Mouse (Mus musculus) heart, postnatal 0 days (tissue): ENCODE measurements around the gene Mastl. TPM values are rescaled to one million over a fixed set of nuclear protein-coding genes. Genes with fewer than 3 reads are reported as not detected.

ENCODE experiments used
- ATAC-seq: fragments of 200-750 bp; cut with Nextera tagmentation; 2 replicates; pipeline ENCODE4 v1.8.0; 2017; ENCODE audit warnings: low read depth, moderate number of reproducible peaks, moderate library complexity; ENCODE audit not compliant: insufficient read depth
- DNase-seq: peaks from one replicate; pipeline ENCODE4 v3.0.0-alpha.2; 2016; ENCODE audit warnings: low spot score
- H3K27ac ChIP-seq: fragments of 300-500 bp; sonication (generic); 2 replicates; pipeline ENCODE4 v1.5.1; 2014; ENCODE audit warnings: low read depth, mild to moderate bottlenecking
- H3K27me3 ChIP-seq: fragments of 300-500 bp; sonication (generic); 2 replicates; pipeline ENCODE4 v1.6.1; 2014; ENCODE audit warnings: low read length, mixed read lengths; ENCODE audit not compliant: control insufficient read depth, insufficient read depth
- H3K36me3 ChIP-seq: fragments of 300-500 bp; sonication (generic); replicated peaks from 2 replicates; pipeline ENCODE4 v1.6.1; 2014; ENCODE audit warnings: low read length, mixed read lengths; ENCODE audit not compliant: control insufficient read depth, insufficient read depth
- H3K4me1 ChIP-seq: fragments of 300-500 bp; sonication (generic); 2 replicates; pipeline ENCODE4 v1.6.1; 2014; ENCODE audit warnings: antibody characterized with exemption; ENCODE audit not compliant: control insufficient read depth, insufficient read depth
- H3K4me2 ChIP-seq: fragments of 300-500 bp; sonication (generic); 2 replicates; pipeline ENCODE4 v1.6.1; 2014; ENCODE audit warnings: low read depth, mild to moderate bottlenecking, low read length, moderate library complexity
- H3K4me3 ChIP-seq: fragments of 300-500 bp; sonication (generic); 2 replicates; pipeline ENCODE4 v1.5.1; 2014; ENCODE audit warnings: low read depth, low read length
- H3K9ac ChIP-seq: fragments of 300-500 bp; sonication (generic); replicated peaks from 2 replicates; pipeline ENCODE4 v1.6.1; 2014; ENCODE audit warnings: low read depth, low read length, mixed read lengths
- H3K9me3 ChIP-seq: fragments of 300-500 bp; sonication (generic); replicated peaks from 2 replicates; pipeline ENCODE4 v1.6.1; 2016; ENCODE audit warnings: low read length; ENCODE audit not compliant: control insufficient read depth
- CTCF ChIP-seq: IDR thresholded peaks from 2 replicates; pipeline ENCODE4 v1.5.1; 2016; ENCODE audit warnings: antibody characterized with exemption, control low read depth, low read depth
- EP300 ChIP-seq: IDR thresholded peaks from 2 replicates; pipeline ENCODE4 v1.6.1; 2016; ENCODE audit warnings: antibody characterized with exemption, low read depth
- WGBS: fragments of 180-500 bp; shearing (Covaris S2); extraction: QIAGEN DNeasy Blood & Tissue Kit; methylation state at CpG from one replicate; pipeline ENCODE4 v1.1.7; 2014; 5-methylcytosine and 5-hydroxymethylcytosine counted together
- polyA plus RNA-seq: library from polyadenylated mRNA; unstranded; fragments of >200 nt; fragmentation: Nextera tagmentation; extraction: Ambion mirVana; gene quantifications from 2 replicates; pipeline ENCODE4 v1.2.1, GENCODE M21; 2015
- total RNA-seq: library from RNA; depleted of rRNA; stranded (reverse); fragments of >200 nt; gene quantifications from 2 replicates; pipeline ENCODE4 v1.2.3, GENCODE M21; 2014; ENCODE audit warnings: low replicate concordance; rRNA removed

Mastl gene
- total and polyA plus RNA-seq, 2 experiments from 2014 or later, result 3.4 to 4.9 TPM

DNA sequence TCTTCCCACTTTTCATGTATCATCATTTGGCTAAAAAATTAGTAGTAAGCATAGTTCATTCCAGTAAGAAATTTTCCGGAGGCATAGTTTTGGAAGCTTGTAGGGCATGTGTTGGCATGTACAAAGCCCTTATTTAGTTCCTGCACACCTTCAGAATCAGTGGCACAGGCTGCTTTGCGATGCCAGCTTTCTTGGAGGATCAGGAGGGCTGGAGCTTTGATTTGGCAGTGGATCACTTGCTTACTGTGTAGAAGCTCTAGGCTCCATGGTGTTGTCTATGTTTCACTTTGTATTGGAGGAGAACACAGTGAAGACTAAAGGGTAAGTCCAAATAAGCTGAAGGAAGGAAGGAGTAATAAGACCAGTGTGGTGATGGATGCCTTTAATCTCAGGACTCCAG lies 85.3 kb downstream of the Mastl start:
- H3K9me3 ChIP-seq, result no peaks in the 10 kb centered on the region
- WGBS, result 94% methylated on average over 2 of the region's 2 CpGs
- H3K9ac ChIP-seq, result no peak overlapping the region
- H3K27me3 ChIP-seq, result no peaks in the 10 kb centered on the region
- H3K36me3 ChIP-seq, result no peaks in the 10 kb centered on the region; the same call in 1 of the 2 replicates
- H3K27ac ChIP-seq, result no peak overlapping the region
- no peak overlapping the region for H3K4me2 ChIP-seq
- ATAC-seq (no peak), DNase-seq (no peak)
- TF ChIP-seq EP300, result no peak
- no peak for TF ChIP-seq CTCF
- H3K4me1 ChIP-seq, result no peaks in the 10 kb centered on the region
- H3K4me3 ChIP-seq, result no peak overlapping the region

GRCm38 (mm10) chr2:23068894-23069744 lies 86.7 kb downstream of the Mastl start:
- Histone ChIP-seq H3K9me3 (no peaks in the 10 kb centered on the region), H3K27me3 (no peaks in the 10 kb centered on the region), H3K27ac (peak overlapping the region; percentile 98), H3K9ac (peak overlapping the region; percentile 80), H3K4me2 (peak overlapping the region; percentile 99), H3K36me3 (no peaks in the 10 kb centered on the region), H3K4me3 (peak overlapping the region; percentile 67), H3K4me1 (no peaks in the 10 kb centered on the region)
- ATAC-seq (peak; percentile 88), DNase-seq (peak; percentile 86)
- no peak for TF ChIP-seq CTCF
- no peak for TF ChIP-seq EP300
- WGBS, result under 1% methylated on average over 47 of the region's 50 CpGs

- Histone ChIP-seq H3K4me1 (no peaks in the 10 kb centered on the region), H3K4me2 (peak overlapping the region; percentile 99), H3K9me3 (no peaks in the 10 kb centered on the region), H3K27me3 (no peaks in the 10 kb centered on the region), H3K36me3 (no peaks in the 10 kb centered on the region), H3K4me3 (peak overlapping the region; percentile 67), H3K27ac (peak overlapping the region; percentile 98), H3K9ac (peak overlapping the region; percentile 80)
- 1% methylated on average over 21 of the region's 21 CpGs for WGBS
- TF ChIP-seq CTCF, result no peak
- no peak for TF ChIP-seq EP300
- DNase-seq, result no peak
- peak; percentile 37 for ATAC-seq
Measured at GRCm38 (mm10) chr2:23068370-23068737, 87.5 kb downstream of the Mastl start.

GRCm38 (mm10) chr2:23067552-23068369 lies 88.1 kb downstream of the Mastl start, which contains the start of gene Acbd5:
Gene Acbd5 (plus strand): TSS chr2:23068167.
- H3K36me3 ChIP-seq, result no peaks in the 10 kb centered on the region
- TF ChIP-seq CTCF (no peak), EP300 (peak; percentile 89)
- H3K9ac ChIP-seq, result peak within 1 kb of the TSS; percentile 80
- H3K4me2 ChIP-seq, result peak within 1 kb of the TSS; percentile 99
- no peaks in the 10 kb centered on the region for H3K9me3 ChIP-seq
- DNase-seq (peak; percentile 97), ATAC-seq (peak; percentile 96)
- H3K27me3 ChIP-seq, result no peaks in the 10 kb centered on the region
- 2% methylated on average over 34 of the region's 34 CpGs for WGBS
- peak within 1 kb of the TSS; percentile 98 for H3K27ac ChIP-seq
- H3K4me1 ChIP-seq, result no peaks in the 10 kb centered on the region
- peak within 1 kb of the TSS; percentile 67 for H3K4me3 ChIP-seq

Other genes starting within 250 kb of the Mastl start
- 52.7 and 82.4 TPM in 2 replicates for gene Abi1, start 115.8 kb downstream of the Mastl start, total RNA-seq
- 18.0 and 19.2 TPM in 2 replicates for gene Abi1, start 115.8 kb downstream of the Mastl start, polyA plus RNA-seq
- gene Acbd5, start 87.9 kb downstream of the Mastl start, total RNA-seq, result 6.8 and 15.5 TPM in 2 replicates
- gene Acbd5, start 87.9 kb downstream of the Mastl start, polyA plus RNA-seq, result 21.5 and 22.2 TPM in 2 replicates
- 29.6 and 38.8 TPM in 2 replicates for gene Yme1l1, start 345 bp upstream of the Mastl start, total RNA-seq
- 35.4 and 36.6 TPM in 2 replicates for gene Yme1l1, start 345 bp upstream of the Mastl start, polyA plus RNA-seq
- gene 4931423N10Rik, start 51.5 kb upstream of the Mastl start, total RNA-seq, result not detected in 2 replicates
- gene 4931423N10Rik, start 51.5 kb upstream of the Mastl start, polyA plus RNA-seq, result not detected in 2 replicates
- gene Nxph2, start 165.2 kb upstream of the Mastl start, total RNA-seq, result not detected in 2 replicates
- not detected in 2 replicates for gene Nxph2, start 165.2 kb upstream of the Mastl start, polyA plus RNA-seq